Mouse (Mus musculus): ENCODE data around the gene Zfp74. TPM values are rescaled to one million over a fixed set of nuclear protein-coding genes. Genes with fewer than 3 reads are reported as not detected.

Zfp74 gene
- polyA plus RNA-seq, 1 experiment from 2014 or later: 12.9 TPM

DNA sequence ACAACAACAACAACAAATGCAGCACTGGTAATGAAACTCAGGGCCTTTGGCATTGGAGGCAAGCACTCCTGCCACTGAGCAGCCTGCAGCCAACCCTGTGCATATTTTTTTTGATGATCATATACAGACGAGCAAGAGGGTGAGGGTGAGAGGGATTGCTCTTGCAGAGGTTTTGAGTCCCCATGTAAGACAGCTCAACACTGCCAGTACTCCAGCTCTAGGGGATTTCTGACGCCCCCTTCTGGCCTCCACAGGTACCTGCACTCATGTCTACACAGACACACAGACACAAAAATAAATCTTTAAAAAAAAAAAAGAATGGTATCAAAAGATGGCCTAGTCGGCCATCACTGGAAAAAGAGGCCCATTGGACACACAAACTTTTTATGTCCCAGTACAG is 5.1 kb upstream of the Zfp74 start:
- WGBS: 66% methylated on average over 3 of the region's 3 CpGs
- ATAC-seq (ENCODE audit: insufficient read depth, low FRiP score, low TSS enrichment): no peak
- no peak overlapping the region for H3K4me3 ChIP-seq (ENCODE audit: low read depth, low read length)

GRCm38 (mm10) chr7:29958125-29958724 is 4.3 kb upstream of the Zfp74 start:
- no peak overlapping the region for H3K4me3 ChIP-seq (ENCODE audit: low read depth, low read length)
- no peaks in the 10 kb centered on the region for H3K27me3 ChIP-seq (ENCODE audit: control insufficient read depth, insufficient read depth, low read length)
- no peak overlapping the region for H3K4me2 ChIP-seq (ENCODE audit: low read depth)
- no peak for ATAC-seq (ENCODE audit: insufficient read depth, low FRiP score, low TSS enrichment)
- no peaks in the 10 kb centered on the region for H3K9me3 ChIP-seq (ENCODE audit: control insufficient read depth, low read length)
- DNase-seq (ENCODE audit: low spot score): no peak
- H3K9ac ChIP-seq (ENCODE audit: low read length): no peak overlapping the region
- no peak overlapping the region for H3K27ac ChIP-seq (ENCODE audit: low read depth, low read length)
- H3K4me1 ChIP-seq (ENCODE audit: control insufficient read depth, insufficient read depth, low read length): no peaks in the 10 kb centered on the region
- H3K36me3 ChIP-seq (ENCODE audit: control insufficient read depth, insufficient read depth, low read length): no peaks in the 10 kb centered on the region
- WGBS: 86% methylated on average over 11 of the region's 11 CpGs

More for the DNA sequence above, 5.1 kb upstream of the Zfp74 start:
- Histone ChIP-seq H3K36me3 (ENCODE audit: control insufficient read depth, insufficient read depth, low read length) (no peaks in the 10 kb centered on the region), H3K9ac (ENCODE audit: low read length) (no peak overlapping the region), H3K27me3 (ENCODE audit: control insufficient read depth, insufficient read depth, low read length) (no peaks in the 10 kb centered on the region), H3K4me2 (ENCODE audit: low read depth) (no peak overlapping the region), H3K4me1 (ENCODE audit: control insufficient read depth, insufficient read depth, low read length) (no peaks in the 10 kb centered on the region), H3K9me3 (ENCODE audit: control insufficient read depth, low read length) (no peaks in the 10 kb centered on the region), H3K27ac (ENCODE audit: low read depth, low read length) (no peak overlapping the region)
- no peak for DNase-seq (ENCODE audit: low spot score)

- Histone ChIP-seq H3K9ac (ENCODE audit: low read length) (no peak overlapping the region), H3K36me3 (ENCODE audit: control insufficient read depth, insufficient read depth, low read length) (no peaks in the 10 kb centered on the region), H3K27me3 (ENCODE audit: control insufficient read depth, insufficient read depth, low read length) (no peaks in the 10 kb centered on the region), H3K4me1 (ENCODE audit: control insufficient read depth, insufficient read depth, low read length) (no peaks in the 10 kb centered on the region), H3K9me3 (ENCODE audit: control insufficient read depth, low read length) (no peaks in the 10 kb centered on the region), H3K27ac (ENCODE audit: low read depth, low read length) (no peak overlapping the region), H3K4me3 (ENCODE audit: low read depth, low read length) (no peak overlapping the region), H3K4me2 (ENCODE audit: low read depth) (no peak overlapping the region)
- DNase-seq (ENCODE audit: low spot score): no peak
- 66% methylated on average over 9 of the region's 10 CpGs for WGBS
- ATAC-seq (ENCODE audit: insufficient read depth, low FRiP score, low TSS enrichment): no peak
Observed at GRCm38 (mm10) chr7:29956257-29956656, 2.4 kb upstream of the Zfp74 start.

DNA sequence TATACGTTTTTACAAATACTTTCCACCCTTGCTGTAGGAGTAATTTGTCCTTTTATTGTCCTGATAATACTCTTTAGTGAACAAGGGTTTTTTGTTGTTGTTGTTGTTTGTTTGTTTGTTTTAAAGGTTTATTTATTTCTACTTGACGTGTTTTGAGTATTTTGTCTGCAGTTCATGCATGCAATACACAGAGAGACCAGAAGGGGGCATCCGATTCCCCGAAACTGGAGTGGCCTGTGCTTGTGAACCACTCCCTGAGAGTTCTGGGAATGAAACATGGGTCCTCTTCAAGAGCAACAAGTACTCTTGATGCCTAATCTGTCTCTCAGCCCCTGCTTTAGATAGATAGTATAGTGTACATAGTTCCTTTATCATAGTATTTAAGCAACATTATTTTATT is 842 bp upstream of the Zfp74 start:
- no peak for ATAC-seq (ENCODE audit: insufficient read depth, low FRiP score, low TSS enrichment)
- Histone ChIP-seq H3K4me1 (ENCODE audit: control insufficient read depth, insufficient read depth, low read length) (no peaks in the 10 kb centered on the region), H3K4me2 (ENCODE audit: low read depth) (peak overlapping the region; percentile 54; the same call in 1 of the 2 replicates), H3K27ac (ENCODE audit: low read depth, low read length) (no peak overlapping the region), H3K4me3 (ENCODE audit: low read depth, low read length) (peak overlapping the region; percentile 63; the same call in 1 of the 2 replicates), H3K27me3 (ENCODE audit: control insufficient read depth, insufficient read depth, low read length) (no peaks in the 10 kb centered on the region), H3K9ac (ENCODE audit: low read length) (no peak overlapping the region), H3K9me3 (ENCODE audit: control insufficient read depth, low read length) (no peaks in the 10 kb centered on the region), H3K36me3 (ENCODE audit: control insufficient read depth, insufficient read depth, low read length) (no peaks in the 10 kb centered on the region)
- peak; percentile 48 for DNase-seq (ENCODE audit: low spot score)
- 22% methylated on average over 4 of the region's 4 CpGs for WGBS

- Histone ChIP-seq H3K27ac (ENCODE audit: low read depth, low read length) (peak overlapping the region; percentile 85; the same call in 1 of the 2 replicates), H3K4me2 (ENCODE audit: low read depth) (peak overlapping the region; percentile 54), H3K4me3 (ENCODE audit: low read depth, low read length) (peak overlapping the region; percentile 63), H3K27me3 (ENCODE audit: control insufficient read depth, insufficient read depth, low read length) (no peaks in the 10 kb centered on the region), H3K9ac (ENCODE audit: low read length) (peak overlapping the region; percentile 91), H3K36me3 (ENCODE audit: control insufficient read depth, insufficient read depth, low read length) (0 out of 2 replicates have a peak, but pooled peaks cover 2% of the 10 kb centered on the region), H3K4me1 (ENCODE audit: control insufficient read depth, insufficient read depth, low read length) (no peaks in the 10 kb centered on the region), H3K9me3 (ENCODE audit: control insufficient read depth, low read length) (no peaks in the 10 kb centered on the region)
- 56% methylated on average over 10 of the region's 10 CpGs for WGBS
- ATAC-seq (ENCODE audit: insufficient read depth, low FRiP score, low TSS enrichment) (no peak; the same call in 1 of the 2 replicates), DNase-seq (ENCODE audit: low spot score) (no peak)
Observed at GRCm38 (mm10) chr7:29953086-29953485, 803 bp downstream of the Zfp74 start.

DNA sequence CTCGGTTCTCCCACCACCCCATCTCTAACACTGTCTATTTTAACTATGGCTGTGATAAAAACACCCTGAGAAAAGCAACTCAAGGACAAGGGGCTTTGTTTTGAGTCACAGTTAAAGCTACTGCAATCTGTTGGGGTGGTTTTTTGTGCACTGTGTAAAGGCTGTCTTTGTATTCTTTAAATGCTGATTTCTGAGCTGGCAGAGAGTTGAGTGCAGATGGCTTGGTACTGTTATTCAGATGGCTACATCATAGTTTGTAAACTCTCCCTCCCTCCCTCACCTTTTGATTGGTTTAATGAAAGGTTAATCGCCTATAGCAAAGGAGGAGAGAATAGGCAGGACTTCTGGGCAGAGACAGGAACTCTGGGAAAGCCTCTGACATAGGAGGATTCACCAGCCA is 9.7 kb downstream of the Zfp74 start:
- no peak overlapping the region for H3K27ac ChIP-seq (ENCODE audit: low read depth, low read length)
- DNase-seq (ENCODE audit: low spot score) (no peak), ATAC-seq (ENCODE audit: insufficient read depth, low FRiP score, low TSS enrichment) (no peak)
- no peak overlapping the region for H3K4me2 ChIP-seq (ENCODE audit: low read depth)
- no peak overlapping the region for H3K4me3 ChIP-seq (ENCODE audit: low read depth, low read length)
- 0 out of 2 replicates have a peak, but pooled peaks cover 5% of the 10 kb centered on the region for H3K36me3 ChIP-seq (ENCODE audit: control insufficient read depth, insufficient read depth, low read length)
- WGBS: 67% methylated on average over 2 of the region's 2 CpGs
- H3K4me1 ChIP-seq (ENCODE audit: control insufficient read depth, insufficient read depth, low read length): no peaks in the 10 kb centered on the region
- H3K27me3 ChIP-seq (ENCODE audit: control insufficient read depth, insufficient read depth, low read length): no peaks in the 10 kb centered on the region
- no peaks in the 10 kb centered on the region for H3K9me3 ChIP-seq (ENCODE audit: control insufficient read depth, low read length)
- no peak overlapping the region for H3K9ac ChIP-seq (ENCODE audit: low read length)

GRCm38 (mm10) chr7:29943720-29944119 is 10.2 kb downstream of the Zfp74 start:
- WGBS: 74% methylated on average over 2 of the region's 2 CpGs
- no peaks in the 10 kb centered on the region for H3K4me1 ChIP-seq (ENCODE audit: control insufficient read depth, insufficient read depth, low read length)
- no peaks in the 10 kb centered on the region for H3K9me3 ChIP-seq (ENCODE audit: control insufficient read depth, low read length)
- ATAC-seq (ENCODE audit: insufficient read depth, low FRiP score, low TSS enrichment) (no peak), DNase-seq (ENCODE audit: low spot score) (no peak)
- H3K27ac ChIP-seq (ENCODE audit: low read depth, low read length): no peak overlapping the region
- no peak overlapping the region for H3K9ac ChIP-seq (ENCODE audit: low read length)
- no peak overlapping the region for H3K4me3 ChIP-seq (ENCODE audit: low read depth, low read length)
- no peak overlapping the region for H3K4me2 ChIP-seq (ENCODE audit: low read depth)
- no peaks in the 10 kb centered on the region for H3K27me3 ChIP-seq (ENCODE audit: control insufficient read depth, insufficient read depth, low read length)
- H3K36me3 ChIP-seq (ENCODE audit: control insufficient read depth, insufficient read depth, low read length): 0 out of 2 replicates have a peak, but pooled peaks cover 5% of the 10 kb centered on the region

DNA sequence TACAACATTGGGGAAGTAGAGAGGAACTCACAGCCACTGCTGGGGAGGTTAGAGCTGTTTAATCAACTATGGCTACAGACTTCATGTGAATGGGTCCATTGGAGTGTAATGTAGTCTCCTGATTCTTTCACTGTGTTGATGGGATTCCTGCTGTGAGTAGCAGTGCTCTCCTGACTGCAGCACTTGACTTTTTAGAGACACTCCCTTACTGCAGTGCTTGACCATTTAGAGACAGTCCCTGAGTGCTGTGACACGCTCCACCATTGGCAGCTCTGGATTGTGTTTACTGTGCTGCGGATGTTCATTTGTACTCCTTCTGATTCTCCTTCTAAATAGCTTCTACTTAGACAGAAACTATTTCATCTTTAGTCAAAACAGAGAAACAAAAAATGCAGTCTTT is 11.1 kb downstream of the Zfp74 start:
- no peak overlapping the region for H3K9ac ChIP-seq (ENCODE audit: low read length)
- DNase-seq (ENCODE audit: low spot score): no peak
- no peaks in the 10 kb centered on the region for H3K9me3 ChIP-seq (ENCODE audit: control insufficient read depth, low read length)
- no peaks in the 10 kb centered on the region for H3K27me3 ChIP-seq (ENCODE audit: control insufficient read depth, insufficient read depth, low read length)
- no peak overlapping the region for H3K27ac ChIP-seq (ENCODE audit: low read depth, low read length)
- ATAC-seq (ENCODE audit: insufficient read depth, low FRiP score, low TSS enrichment): no peak
- 0 out of 2 replicates have a peak, but pooled peaks cover 3% of the 10 kb centered on the region for H3K36me3 ChIP-seq (ENCODE audit: control insufficient read depth, insufficient read depth, low read length)
- no peak overlapping the region for H3K4me3 ChIP-seq (ENCODE audit: low read depth, low read length)
- H3K4me1 ChIP-seq (ENCODE audit: control insufficient read depth, insufficient read depth, low read length): no peaks in the 10 kb centered on the region
- 53% methylated on average over 2 of the region's 2 CpGs for WGBS
- H3K4me2 ChIP-seq (ENCODE audit: low read depth): no peak overlapping the region

DNA sequence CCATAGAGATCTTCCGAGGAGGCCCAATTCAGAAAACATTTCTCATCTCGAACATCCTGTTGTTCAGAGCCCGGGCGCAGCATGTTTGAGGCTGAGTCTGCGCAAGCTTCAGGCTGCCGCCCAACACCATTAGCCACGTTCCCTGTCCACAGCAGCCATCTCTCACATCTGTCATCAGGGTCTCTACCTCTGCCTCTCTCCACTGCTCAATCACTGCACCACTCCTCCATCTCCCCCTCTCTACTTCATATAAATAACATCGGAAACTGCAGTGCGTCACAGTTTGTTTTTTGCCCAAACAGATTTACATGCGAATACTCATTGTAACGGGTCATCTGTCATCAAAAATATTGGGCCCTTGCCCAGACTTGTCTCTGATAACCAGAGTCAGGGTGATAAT is 12.9 kb downstream of the Zfp74 start:
- 0 out of 2 replicates have a peak, but pooled peaks cover 3% of the 10 kb centered on the region for H3K36me3 ChIP-seq (ENCODE audit: control insufficient read depth, insufficient read depth, low read length)
- DNase-seq (ENCODE audit: low spot score) (no peak), ATAC-seq (ENCODE audit: insufficient read depth, low FRiP score, low TSS enrichment) (no peak)
- no peak overlapping the region for H3K4me3 ChIP-seq (ENCODE audit: low read depth, low read length)
- no peak overlapping the region for H3K27ac ChIP-seq (ENCODE audit: low read depth, low read length)
- no peaks in the 10 kb centered on the region for H3K4me1 ChIP-seq (ENCODE audit: control insufficient read depth, insufficient read depth, low read length)
- WGBS: 91% methylated on average over 11 of the region's 11 CpGs
- H3K4me2 ChIP-seq (ENCODE audit: low read depth): no peak overlapping the region
- H3K9ac ChIP-seq (ENCODE audit: low read length): no peak overlapping the region
- H3K9me3 ChIP-seq (ENCODE audit: control insufficient read depth, low read length): no peaks in the 10 kb centered on the region
- no peaks in the 10 kb centered on the region for H3K27me3 ChIP-seq (ENCODE audit: control insufficient read depth, insufficient read depth, low read length)
